Mouse (Mus musculus) frontal cortex, adult 2 months (tissue): ENCODE measurements around the gene Mdh2. TPM values are rescaled to one million over a fixed set of nuclear protein-coding genes. Genes with fewer than 3 reads are reported as not detected.

ENCODE experiments used
- DNase-seq, 2 experiments: peaks; one replicate each; pipeline ENCODE4 v3.0.0; 2022; ENCODE audit warnings: low spot score in 1 of 2; ENCODE audit errors: extremely low spot score in 1 of 2
- polyA plus RNA-seq: library from polyadenylated mRNA; depleted of rRNA; stranded (reverse); fragments of >200 nt; gene quantifications from 2 replicates; pipeline ENCODE4 v1.2.3, GENCODE M21; 2012

The Mdh2 gene
- polyA plus RNA-seq, 1 experiment: 513 TPM

DNA sequence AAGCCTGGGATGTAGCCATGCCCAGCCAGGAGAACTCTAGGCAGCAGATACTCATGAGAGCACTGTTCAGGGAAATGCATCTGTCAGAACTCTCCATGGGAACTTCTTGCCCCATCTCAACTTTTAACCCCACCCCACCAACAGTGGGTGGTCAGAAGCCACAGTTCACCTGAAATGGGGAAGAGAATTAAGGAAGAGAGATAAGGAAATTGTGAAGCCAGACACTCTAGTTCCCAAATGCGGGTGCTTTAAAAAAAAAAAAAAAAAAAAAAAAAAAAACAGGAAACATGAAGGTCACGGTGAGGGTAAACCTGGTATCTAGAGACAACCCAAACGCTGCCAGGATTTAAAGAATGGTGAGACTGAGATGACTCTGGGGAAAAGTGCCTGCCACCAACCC lies 5.8 kb upstream of the Mdh2 start:
- DNase-seq: no peak

DNA sequence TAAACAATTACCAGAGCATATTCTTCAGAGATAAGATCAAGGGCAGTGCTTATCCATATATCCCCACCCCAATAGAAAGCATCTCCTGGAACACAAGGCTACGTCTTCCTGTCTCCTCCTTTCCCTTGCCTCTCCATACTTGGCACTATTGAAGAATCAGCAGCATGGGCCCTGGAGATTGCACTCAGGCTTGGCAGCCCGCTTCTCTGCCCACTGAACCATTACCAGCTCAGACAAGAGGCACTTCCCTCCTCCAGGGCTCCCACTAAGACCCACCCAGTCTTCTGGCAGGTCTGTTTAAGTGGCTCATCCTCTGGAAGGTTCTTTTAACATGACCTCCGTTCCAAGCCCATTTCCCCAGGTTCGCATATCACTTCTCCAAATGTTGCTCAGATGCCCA lies 1.7 kb upstream of the Mdh2 start:
- no peak for DNase-seq

DNA sequence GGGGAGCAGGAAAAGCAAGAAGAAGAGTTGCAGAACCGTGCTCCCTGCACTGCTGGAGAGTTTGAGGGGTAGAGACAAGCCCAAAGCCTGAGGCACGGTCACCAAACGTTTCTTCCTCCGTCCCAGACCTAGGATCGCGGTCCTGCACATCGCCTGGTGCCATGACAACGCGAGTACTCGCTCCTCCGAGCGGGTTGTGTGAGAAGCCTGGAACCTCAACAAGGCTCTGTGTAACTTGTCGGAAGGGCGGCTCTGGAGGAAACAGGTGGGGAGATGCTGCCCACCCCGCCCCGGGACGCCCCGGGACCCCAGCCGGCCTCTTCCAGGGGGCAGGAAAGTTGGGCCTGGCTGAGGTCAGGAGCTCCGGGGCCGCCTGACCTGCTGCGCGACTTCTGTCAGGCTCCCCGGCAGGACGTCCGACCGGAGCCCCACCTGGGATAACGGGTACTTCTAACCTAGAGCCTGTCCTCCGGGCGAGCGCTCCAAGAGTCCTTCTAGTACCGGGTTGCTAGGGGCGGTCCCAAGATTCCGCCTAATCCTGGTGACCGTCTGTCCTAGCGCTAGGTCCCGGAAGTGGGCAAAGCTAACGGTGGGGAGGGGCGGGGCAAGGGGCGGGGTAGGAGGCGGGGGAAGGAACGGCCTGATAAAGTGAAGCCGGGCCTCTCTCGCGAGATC lies 347 bp upstream of the Mdh2 start, which contains the start of gene Styxl1:
Gene Styxl1 (minus strand): TSS at position 590 of the 675 bp plus-strand sequence.
- DNase-seq: no peak

DNA sequence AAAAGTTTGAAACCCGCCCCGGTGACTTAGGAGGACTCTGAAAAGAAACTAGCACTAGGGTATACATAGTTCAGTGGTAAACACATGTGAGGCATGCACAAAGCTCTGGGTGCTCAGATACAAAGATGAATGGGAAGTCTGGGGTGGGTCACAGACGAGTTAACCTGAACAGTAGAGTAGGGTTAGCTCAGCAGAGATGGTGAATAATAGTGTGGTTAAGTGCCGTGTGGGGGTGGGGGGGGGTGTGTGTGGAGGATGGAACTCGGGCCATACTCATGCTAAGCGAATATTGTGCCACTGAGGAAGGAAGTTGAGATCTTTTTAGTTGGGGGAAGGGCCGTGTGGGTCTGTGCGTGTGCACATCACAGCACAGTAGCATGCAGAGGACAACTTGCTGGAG lies 2.1 kb downstream of the Mdh2 start:
- no peak for DNase-seq

DNA sequence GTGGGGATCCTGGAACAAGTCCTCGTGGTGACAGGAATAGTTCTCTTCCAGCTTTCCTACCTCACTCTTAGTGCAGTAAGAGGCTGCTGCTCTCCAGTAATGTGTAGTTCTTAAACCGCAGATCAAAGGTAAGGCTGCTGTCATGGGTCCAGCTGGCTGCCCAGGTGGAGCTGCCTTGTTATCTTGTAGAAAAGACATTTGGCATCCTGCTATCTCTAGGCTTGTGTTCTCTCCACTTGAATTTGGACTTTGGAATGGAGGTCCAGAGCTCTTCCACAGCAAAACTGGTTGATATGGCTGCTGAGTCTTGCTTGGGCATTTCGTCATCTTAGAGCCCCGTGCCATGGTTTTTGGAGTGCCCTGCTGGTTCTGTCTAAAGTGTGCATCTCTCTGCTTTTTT lies 4.6 kb downstream of the Mdh2 start:
- no peak for DNase-seq

DNA sequence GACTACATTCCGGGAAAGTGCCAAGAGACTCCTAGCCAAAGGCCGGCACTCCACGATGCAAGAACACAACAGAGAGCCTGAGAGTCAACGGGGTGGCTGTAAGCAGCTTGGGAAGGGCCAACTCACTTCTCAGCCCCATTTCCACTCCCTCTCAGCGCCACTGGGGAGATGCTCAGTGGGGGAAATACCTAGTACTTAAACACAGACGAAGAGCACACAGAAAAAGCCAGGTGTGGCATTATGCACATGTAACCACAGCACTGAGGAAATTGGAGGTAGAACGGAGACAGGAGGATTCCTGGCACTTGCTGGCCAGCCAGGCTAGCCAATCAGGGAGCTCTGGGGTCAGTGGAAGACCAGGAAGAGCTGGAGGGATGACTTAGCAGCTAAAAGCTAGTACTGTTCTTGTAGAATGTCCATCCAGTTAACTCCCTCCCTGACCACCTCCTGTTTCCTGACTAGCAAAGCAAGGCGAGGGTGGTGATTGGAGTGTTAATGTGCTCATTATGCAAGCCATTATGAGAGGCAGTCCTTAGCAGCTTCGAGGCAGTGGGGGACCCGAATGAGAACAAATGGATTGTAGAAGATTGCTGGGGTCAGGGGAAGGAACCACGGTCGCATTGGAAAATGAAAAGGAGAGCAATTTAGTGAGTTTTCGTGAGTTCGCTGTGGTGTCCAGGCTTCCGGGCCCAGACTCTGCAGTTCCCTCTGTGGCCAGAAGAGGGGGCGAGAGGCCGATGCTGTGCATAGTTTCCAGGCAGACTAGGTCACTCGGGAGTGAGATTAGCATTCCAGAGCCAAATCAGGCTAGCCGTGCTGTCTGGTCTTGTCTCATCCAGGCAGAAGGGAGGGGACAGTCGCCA lies 15.9 kb downstream of the Mdh2 start:
- DNase-seq: peak; percentile 68 to 95

DNA sequence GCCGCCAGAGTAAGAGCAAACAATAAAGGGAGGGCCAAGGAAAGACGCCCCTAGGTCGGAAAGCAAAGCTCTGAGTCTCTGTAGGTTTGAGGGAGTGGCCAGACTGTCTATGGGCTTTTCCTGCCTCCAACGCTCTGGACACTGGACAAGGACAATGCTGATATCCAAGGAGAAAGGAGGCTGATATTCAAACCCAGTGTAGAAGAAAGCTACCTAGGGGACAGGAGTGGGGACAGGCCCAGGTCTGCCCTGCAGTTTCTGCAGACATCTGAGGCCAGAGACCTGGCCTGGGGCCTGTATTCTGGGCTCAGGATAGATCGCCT lies 16.5 kb downstream of the Mdh2 start:
- DNase-seq: no peak

DNA sequence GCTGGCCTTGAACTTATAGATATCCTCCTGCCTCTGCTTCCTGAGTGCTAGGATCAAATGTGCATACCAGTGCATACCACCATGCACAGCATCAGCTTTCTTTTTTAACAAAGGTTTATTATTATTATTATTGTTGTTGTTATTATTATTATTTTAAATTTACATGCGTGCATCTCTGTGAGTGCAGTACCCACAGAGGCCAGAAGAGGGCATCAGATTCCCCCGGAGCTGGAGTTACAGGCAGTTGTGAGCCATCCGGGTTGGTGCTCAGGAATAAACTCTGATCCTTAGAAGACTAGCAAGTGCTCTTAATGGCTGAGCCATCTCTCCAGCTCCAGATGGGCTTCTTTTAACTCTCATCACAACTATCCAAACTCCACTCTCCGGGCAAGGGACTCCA lies 21.5 kb downstream of the Mdh2 start:
- DNase-seq: peak in 1 of 2 experiments; percentile 42

DNA sequence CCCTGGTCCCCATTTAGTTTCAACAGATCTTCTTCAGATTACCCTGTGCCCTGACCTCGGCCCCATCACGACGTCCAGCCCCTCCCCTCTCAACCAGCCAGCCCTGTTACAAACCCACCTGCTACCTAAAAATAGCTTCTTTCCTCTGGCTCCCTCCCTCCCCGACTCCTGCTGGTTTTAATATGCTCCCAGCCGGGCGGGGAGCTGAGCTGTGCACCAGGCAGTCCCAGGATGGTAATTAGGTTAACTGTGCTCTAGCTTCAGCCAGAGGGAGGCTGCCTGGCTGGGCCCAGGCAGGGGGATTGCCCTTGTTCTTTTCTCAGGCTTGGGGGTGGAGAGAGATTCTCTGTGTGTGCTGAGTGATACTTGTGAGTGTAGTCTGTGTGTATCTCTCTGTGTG lies 22.6 kb downstream of the Mdh2 start:
- no peak for DNase-seq

DNA sequence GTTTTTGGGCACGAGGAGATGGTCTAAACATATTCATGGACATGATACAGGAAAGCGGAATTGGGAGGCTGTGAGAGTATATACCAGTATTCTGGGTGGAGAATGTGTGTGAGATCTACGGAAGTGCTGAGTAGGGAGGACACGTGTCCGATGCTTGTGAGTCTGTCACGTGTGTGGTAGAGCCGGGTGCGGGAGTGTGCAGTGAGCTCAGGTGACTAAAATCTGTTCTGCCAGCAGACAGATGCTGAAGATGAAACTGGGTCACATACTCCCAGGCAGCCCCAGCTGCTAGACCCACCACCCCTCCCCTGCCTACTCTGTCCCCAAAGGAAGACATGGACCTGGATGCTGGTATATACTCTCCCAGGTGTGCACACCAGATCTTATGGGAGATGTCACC lies 24.4 kb downstream of the Mdh2 start:
- peak in 1 of 2 experiments; percentile 42 for DNase-seq

DNA sequence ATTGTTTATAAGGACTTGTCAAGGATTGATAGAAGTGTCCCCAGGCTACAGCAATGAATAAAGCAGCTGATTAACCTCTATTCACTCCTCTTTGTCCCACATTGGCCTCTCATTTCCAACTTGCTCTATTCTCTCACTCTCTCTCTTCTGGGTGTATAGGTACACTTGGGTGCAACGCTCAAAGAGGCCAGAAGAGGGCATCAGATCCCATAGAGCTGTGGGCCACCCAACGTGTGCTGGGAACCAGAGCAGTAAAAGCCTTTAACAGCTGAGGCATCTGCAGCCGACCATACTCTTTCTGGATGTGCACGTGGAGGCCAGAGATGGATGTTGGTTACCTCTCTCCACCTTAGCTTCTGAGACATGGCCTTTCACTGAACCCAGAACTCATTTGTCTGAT lies 24.9 kb downstream of the Mdh2 start:
- DNase-seq: no peak

DNA sequence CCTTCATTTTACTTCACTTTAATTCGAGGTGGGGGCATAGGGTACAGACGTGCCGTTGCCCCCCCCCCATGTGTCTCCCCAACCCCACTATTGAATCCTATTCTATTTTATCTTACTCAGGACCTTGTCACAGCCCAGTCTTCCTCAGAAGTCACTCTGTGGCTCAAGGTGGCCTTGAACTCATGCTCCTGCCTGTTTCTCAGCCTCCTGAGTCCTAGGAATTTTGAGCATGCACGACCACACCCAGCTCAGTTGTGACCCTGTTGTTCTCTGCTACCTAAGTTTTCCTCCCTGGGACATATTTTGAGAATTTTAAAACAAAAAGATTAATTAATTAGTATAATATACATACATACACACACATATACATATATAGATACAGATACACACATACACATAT lies 25.4 kb downstream of the Mdh2 start:
- DNase-seq: no peak

DNA sequence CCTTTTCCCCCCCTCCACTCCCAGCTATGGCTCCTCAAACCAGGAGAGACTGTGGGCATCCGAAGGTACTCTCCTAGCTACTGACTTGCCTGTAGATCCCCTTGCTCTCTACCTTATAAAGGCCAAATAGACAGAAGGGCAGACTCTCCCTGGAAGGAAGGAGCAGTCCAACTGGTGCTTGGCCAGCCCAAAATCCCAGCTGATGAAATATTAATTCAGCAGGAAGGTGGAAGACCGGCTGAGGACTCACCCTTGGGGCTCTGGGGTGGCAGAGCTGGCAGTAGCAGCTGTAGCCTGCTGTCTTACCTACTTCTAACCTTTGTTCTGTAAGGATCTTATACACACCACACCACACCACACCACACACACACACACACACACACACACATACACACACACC lies 26.5 kb downstream of the Mdh2 start:
- no peak for DNase-seq

DNA sequence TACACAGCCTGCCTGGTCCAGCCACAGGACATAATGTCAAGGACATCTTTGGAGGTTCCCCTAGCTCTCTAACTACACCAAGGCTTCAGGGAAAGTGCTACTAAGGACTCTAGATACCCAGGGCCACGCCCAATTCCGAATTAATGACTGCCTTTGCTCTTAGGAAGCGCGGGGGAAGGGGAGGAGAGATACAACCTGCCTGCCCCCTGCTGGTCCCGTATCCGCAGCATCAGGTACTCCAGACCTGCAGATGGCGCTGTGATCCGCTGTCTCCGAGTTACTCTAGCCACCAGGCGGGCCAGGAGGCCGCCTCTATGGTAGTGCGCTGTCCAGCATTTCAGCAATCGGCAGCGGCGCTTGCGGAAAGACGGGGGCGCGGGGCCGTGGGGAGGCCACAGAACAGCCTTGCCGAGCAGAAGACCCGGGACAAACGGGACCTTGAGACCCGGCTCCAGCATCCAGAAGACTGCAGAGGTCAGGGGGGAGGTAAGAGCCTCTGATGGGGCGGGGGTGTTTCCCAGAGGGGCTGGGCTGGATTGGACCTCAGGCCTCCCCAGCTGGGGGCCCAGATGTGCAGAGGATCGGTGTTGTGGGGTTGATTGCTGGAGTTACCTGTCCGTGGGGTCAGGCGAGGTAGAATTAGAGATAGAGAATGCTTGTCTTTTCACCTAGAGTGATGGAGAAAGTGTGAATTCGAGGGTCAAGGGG lies 28.4 kb downstream of the Mdh2 start, which contains the start of gene Srrm3:
Gene Srrm3 (plus strand): TSS at position 336 of the 708 bp plus-strand sequence.
- peak; percentile 78 to 98 for DNase-seq

DNA sequence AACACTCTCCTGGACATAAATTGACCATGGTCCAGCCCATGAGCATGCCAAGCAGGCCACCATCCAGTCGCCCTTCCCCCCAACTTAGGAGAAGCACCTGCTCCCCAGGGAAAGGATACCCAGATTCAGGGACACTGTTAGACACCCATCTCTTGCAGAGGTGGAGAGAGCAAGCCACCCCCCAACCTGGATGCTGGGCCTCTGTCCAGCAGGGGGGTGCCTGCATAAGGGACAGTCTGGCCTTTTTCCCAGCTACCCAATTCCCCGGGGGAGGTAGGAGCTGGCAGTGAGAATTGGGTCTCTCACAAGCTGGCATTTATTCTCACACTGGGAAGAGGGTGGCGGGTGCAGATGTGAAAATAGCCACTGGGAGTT lies 29.0 kb downstream of the Mdh2 start:
- peak in 1 of 2 experiments; percentile 69 for DNase-seq

DNA sequence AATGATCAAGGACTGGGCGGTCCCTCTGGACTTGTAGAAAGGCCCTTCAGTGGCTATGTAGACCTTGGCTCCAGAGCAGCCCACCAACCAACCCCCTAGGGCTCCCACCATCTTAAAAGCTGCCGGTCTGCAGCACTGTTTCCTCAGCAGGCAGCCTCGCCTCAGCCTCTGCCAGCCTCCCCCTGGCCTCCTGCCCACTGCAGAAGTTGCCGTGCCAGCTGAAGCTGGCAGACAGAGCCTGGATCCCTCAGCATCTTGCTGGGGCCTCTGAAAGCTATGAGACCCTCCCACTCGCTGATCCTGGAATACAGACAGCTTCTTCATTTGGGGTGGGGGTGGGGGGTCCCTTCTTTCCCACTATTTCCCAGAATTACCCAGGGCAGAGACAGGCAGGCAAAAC lies 34.7 kb downstream of the Mdh2 start:
- peak in 1 of 2 experiments; percentile 80 for DNase-seq

DNA sequence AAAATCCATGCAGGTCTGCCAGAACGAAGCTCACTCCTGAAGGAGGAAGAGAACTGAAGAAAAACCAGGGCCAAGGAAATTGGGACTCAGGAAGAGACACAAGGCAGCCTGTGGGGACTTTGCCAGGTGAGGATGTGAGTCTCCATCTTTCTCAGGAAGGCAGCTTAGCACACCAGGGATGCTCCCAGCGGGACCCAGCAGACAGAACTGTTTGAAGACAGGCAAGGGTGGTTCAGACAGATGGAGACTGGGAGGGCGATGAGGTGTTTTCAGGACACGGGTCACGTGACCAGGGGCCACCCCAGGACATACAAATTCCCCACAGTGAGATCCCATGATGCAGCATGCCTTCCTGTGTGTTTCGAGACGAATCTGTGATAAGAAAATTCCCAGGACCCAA lies 40.2 kb downstream of the Mdh2 start:
- DNase-seq: peak in 1 of 2 experiments; percentile 43

DNA sequence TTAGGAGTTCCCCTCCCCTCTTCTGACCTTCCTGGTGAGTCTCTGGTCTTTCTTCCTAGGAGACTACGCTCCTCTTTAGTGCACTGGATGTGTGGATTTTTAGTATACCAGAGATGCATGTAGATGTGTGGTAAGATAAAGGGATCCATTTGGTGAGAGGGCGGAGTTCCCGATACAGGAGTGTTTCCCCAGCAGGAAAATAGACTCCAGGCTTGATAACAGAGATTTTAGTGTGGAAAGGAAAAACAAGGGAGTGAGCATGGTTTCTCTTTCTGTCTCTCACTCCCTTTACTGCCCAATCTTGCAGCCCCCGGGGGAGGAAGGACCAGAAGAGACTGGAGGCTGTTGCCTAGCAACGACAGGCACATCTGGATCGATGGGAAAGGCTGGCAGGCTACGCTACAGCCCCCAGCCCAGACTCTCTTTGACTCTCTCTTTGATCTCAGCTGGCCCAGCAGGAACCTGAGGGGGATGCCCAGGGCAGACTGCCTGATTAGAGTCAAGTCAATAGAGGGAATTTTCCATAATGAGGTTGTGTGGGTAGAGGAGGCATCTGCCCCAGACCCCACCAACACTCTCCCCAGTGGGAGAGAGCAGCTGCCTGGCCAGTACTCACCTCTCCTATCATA lies 44.1 kb downstream of the Mdh2 start:
- DNase-seq: peak in 1 of 2 experiments; percentile 54

DNA sequence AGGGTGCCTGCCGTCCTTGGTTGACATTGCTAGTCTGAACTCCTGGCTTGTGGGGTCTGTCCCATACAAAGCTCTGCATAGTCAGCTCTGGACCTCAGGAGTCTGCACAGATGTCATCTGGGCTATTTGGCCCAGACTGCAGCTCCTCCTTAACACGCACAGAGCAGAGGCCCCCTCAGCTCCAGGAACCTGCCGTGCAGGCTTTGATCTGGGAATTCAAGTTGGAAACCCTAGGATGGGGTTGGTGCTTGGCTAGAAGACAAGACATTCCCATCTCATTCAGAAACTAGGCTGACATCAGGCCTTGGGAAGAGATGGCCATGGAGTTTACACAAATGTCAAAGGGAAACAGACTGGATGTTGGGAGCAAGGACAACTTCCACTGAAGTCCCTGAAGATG lies 46.2 kb downstream of the Mdh2 start:
- no peak for DNase-seq

DNA sequence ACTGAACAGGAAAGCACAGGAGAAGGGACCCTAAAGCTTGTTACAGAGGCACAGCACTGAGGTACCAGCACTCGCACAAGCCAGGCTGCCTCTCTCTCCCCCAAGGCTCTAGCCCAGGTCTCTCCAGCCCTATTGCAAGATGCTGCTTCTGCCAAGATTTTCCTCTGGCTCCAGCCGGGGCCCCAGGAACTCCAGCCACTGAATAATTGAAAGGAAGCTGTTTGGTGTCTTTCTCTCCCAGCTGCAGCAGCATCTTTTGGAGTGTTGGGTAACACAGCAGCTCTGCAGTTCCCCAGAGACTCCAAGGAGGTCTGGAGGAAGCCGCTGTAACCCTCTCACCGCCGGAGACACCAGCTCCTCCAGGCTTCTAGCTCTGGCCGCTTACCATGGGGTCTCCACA lies 47.9 kb downstream of the Mdh2 start:
- no peak for DNase-seq

DNA sequence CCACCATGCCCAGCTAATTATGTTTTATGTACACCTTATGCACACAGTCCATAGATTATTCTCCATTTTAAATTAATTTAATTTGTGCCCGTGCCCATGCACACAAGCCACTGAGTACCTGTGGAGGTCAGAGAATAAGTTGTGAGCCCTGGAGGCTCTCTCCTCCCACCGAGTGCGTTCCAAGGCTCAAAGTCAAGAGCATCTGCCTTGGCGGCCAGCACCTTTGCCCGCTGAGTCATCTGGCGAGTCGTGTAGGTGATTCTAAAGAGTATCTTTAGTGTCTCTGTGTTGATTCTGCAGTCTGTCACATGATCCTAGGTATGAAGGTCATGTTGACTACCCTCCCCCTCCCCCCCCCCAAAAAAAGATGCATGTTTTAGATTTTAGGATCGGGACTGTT lies 51.1 kb downstream of the Mdh2 start:
- DNase-seq: no peak
